Comparison of ENCODE assay signal across 6 mouse cellular contexts in the genomic region with DNA sequence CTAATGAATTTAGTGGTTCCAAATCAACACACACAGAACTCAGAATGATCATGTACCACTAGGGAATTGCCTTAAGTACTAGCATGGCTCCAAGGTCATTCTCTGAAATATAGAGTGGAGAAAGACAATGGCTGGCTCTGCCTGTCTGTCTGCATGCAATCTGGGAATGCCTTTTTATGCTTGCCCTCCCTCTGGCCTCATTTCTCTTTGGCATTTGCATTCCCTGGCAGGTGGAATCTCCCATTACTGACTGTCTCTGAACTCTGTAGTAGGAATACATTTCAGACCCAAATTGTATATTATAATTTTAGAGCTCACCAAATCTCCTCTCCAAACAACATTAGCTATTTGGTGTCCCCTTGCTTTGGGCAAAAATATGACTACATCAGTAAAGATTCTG.
"Had no signal": no experiment of that assay in that cellular context is flagged by ENCODE, and none has a peak within 500 bp of the region (broad histone marks: within the 10 kb centered on the region; RNA-seq: fewer than 3 reads in every experiment).

No protein-coding gene starts in this region.

- DNase-seq: kidney, postnatal 36 days; left cerebral cortex, postnatal 4 days; lung, adult 18-20 months; right cerebral cortex, postnatal 14 days; thymus, adult 2 months; thymus, postnatal 25 days had no signal
